Mouse (Mus musculus) kidney, adult 2 months (tissue): Measurements from ENCODE around the gene Akap7. TPM values are rescaled to one million over a fixed set of nuclear protein-coding genes. Genes with fewer than 3 reads are reported as not detected.
"Not testable (repeated sequence)": the region's sequence is repeated elsewhere in the genome, so short reads cannot be mapped to it uniquely, and the experiment has no call there.

Experiments
- DNase-seq: peaks from one replicate; pipeline ENCODE4 v3.0.0; 2021
- H3K27ac ChIP-seq: fragments of 200-500 bp; 2 replicates; pipeline ENCODE4 v1.5.1; 2012; ENCODE audit warnings: low read depth, low read length, control low read depth, inconsistent platforms; ENCODE audit not compliant: insufficient read depth
- H3K27me3 ChIP-seq: fragments of 200-500 bp; replicated peaks from 2 replicates; pipeline ENCODE4 v1.6.1; 2012; ENCODE audit warnings: mild to moderate bottlenecking, moderate library complexity, low read length, inconsistent platforms; ENCODE audit not compliant: control insufficient read depth, insufficient read depth
- H3K36me3 ChIP-seq: fragments of 200-500 bp; 2 replicates; pipeline ENCODE4 v1.6.1; 2012; ENCODE audit warnings: mild to moderate bottlenecking, moderate library complexity, low read length, inconsistent platforms; ENCODE audit not compliant: control insufficient read depth, insufficient read depth
- H3K4me1 ChIP-seq: fragments of 200-500 bp; 2 replicates; pipeline ENCODE4 v1.6.1; 2011; ENCODE audit warnings: low read length; ENCODE audit not compliant: control insufficient read depth, insufficient read depth
- H3K4me3 ChIP-seq: fragments of 200-500 bp; 2 replicates; pipeline ENCODE4 v1.5.1; 2011; ENCODE audit warnings: mild to moderate bottlenecking, low read depth, low read length, control low read depth; ENCODE audit not compliant: insufficient read depth
- CTCF ChIP-seq: fragments of 200-500 bp; conservative IDR thresholded peaks from 2 replicates; pipeline ENCODE4 v1.5.1; 2011; ENCODE audit warnings: low read depth, mild to moderate bottlenecking, control low read depth, low read length, moderate library complexity, mixed read lengths; ENCODE audit not compliant: insufficient read depth, insufficient read length
- POLR2A ChIP-seq: fragments of 200-500 bp; IDR thresholded peaks from one replicate; pipeline ENCODE4 v1.6.1; 2011; ENCODE audit warnings: low read depth, low read length, control low read depth
- WGBS: fragments of 180-500 bp; shearing (Covaris S2); methylation state at CpG from one replicate; pipeline ENCODE4 v1.1.7; 2018; 5-methylcytosine and 5-hydroxymethylcytosine counted together
- polyA plus RNA-seq: library from polyadenylated mRNA; depleted of rRNA; stranded (reverse); fragments of >200 nt; gene quantifications from 2 replicates; pipeline ENCODE4 v1.2.3, GENCODE M21; 2012

The Akap7 gene
- polyA plus RNA-seq, 1 experiment, result 9.8 TPM

DNA sequence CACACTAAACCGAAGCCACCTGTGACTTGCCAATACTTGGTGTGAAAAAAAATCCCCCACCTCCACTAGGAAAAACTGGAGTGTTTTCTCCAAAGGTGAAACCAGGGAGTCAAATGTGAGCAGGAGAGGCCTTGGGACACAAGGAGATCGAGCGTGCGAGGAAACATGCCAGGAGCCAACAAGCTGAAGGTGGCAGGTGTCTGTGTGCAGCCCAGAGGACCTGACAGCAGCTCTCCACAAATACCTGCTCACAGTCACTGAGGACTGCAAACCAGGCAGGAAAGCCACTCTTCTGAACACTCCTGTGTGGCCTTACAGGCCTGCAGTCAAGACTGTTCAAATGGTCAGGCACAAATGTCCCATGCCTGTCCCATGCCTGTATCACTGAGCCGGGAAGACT is 130.4 kb downstream of the Akap7 start:
- H3K4me3 ChIP-seq, result no peak overlapping the region
- no peak overlapping the region for H3K27ac ChIP-seq
- TF ChIP-seq CTCF (no peak), POLR2A (no peak)
- H3K36me3 ChIP-seq, result no peaks in the 10 kb centered on the region
- no peaks in the 10 kb centered on the region for H3K4me1 ChIP-seq
- DNase-seq, result no peak
- 92% methylated on average over 5 of the region's 5 CpGs for WGBS
- H3K27me3 ChIP-seq, result no peaks in the 10 kb centered on the region

GRCm38 (mm10) chr10:25174872-25175271 is 132.8 kb downstream of the Akap7 start:
- TF ChIP-seq CTCF (no peak), POLR2A (no peak)
- Histone ChIP-seq H3K27me3 (no peaks in the 10 kb centered on the region), H3K4me1 (no peaks in the 10 kb centered on the region), H3K36me3 (no peaks in the 10 kb centered on the region), H3K27ac (no peak overlapping the region), H3K4me3 (no peak overlapping the region)
- no peak for DNase-seq
- 88% methylated on average over 2 of the region's 2 CpGs for WGBS

GRCm38 (mm10) chr10:25167365-25168194 is 140.1 kb downstream of the Akap7 start:
- no peak for DNase-seq
- TF ChIP-seq CTCF, result no peak
- no peaks in the 10 kb centered on the region for H3K27me3 ChIP-seq
- no peak overlapping the region for H3K27ac ChIP-seq
- H3K36me3 ChIP-seq, result no peaks in the 10 kb centered on the region
- 60% methylated on average over 6 of the region's 6 CpGs for WGBS
- no peak overlapping the region for H3K4me3 ChIP-seq
- H3K4me1 ChIP-seq, result no peaks in the 10 kb centered on the region

- 38% methylated on average over 3 of the region's 3 CpGs for WGBS
- not testable (repeated sequence) for H3K4me1 ChIP-seq, H3K36me3 ChIP-seq, H3K4me3 ChIP-seq, H3K27ac ChIP-seq, DNase-seq, H3K27me3 ChIP-seq
Measured at GRCm38 (mm10) chr10:25163510-25163909, 144.2 kb downstream of the Akap7 start.

- Histone ChIP-seq H3K36me3 (no peaks in the 10 kb centered on the region), H3K4me1 (no peaks in the 10 kb centered on the region)
- DNase-seq, result no peak
Measured at GRCm38 (mm10) chr10:25161701-25162100, 146.0 kb downstream of the Akap7 start.

GRCm38 (mm10) chr10:25158651-25159050 is 149.0 kb downstream of the Akap7 start:
- WGBS, result 86% methylated on average over 5 of the region's 5 CpGs
- Histone ChIP-seq H3K27me3 (no peaks in the 10 kb centered on the region), H3K4me3 (no peak overlapping the region), H3K27ac (no peak overlapping the region), H3K36me3 (no peaks in the 10 kb centered on the region), H3K4me1 (no peaks in the 10 kb centered on the region)
- no peak for DNase-seq
- TF ChIP-seq POLR2A, result no peak
- TF ChIP-seq CTCF, result no peak

More at GRCm38 (mm10) chr10:25161701-25162100, 146.0 kb downstream of the Akap7 start:
- WGBS, result 91% methylated on average over 2 of the region's 2 CpGs
- no peak overlapping the region for H3K4me3 ChIP-seq
- TF ChIP-seq POLR2A, result no peak
- TF ChIP-seq CTCF, result no peak
- no peak overlapping the region for H3K27ac ChIP-seq
- no peaks in the 10 kb centered on the region for H3K27me3 ChIP-seq

GRCm38 (mm10) chr10:25157339-25157738 is 150.3 kb downstream of the Akap7 start:
- no peak overlapping the region for H3K27ac ChIP-seq
- no peak for DNase-seq
- H3K4me3 ChIP-seq, result no peak overlapping the region
- H3K36me3 ChIP-seq, result no peaks in the 10 kb centered on the region
- no peaks in the 10 kb centered on the region for H3K27me3 ChIP-seq
- TF ChIP-seq CTCF (no peak), POLR2A (no peak)
- no peaks in the 10 kb centered on the region for H3K4me1 ChIP-seq
